Mouse (Mus musculus) layer of hippocampus, adult 2 months (tissue): ENCODE results near the gene Etl4. TPM values are rescaled to one million over a fixed set of nuclear protein-coding genes. Genes with fewer than 3 reads are reported as not detected.

Experiments used
- DNase-seq, 2 experiments: peaks; one replicate each; pipeline ENCODE4 v3.0.0; 2022; ENCODE audit warnings: low spot score in 2 of 2
- H3K27ac ChIP-seq: fragments of 200-600 bp; 2 replicates; pipeline ENCODE4 v1.8.1; 2022
- H3K4me3 ChIP-seq: fragments of 200-600 bp; 2 replicates; pipeline ENCODE4 v1.8.1; 2022; ENCODE audit warnings: mild to moderate bottlenecking
- CTCF ChIP-seq: fragments of 200-600 bp; conservative IDR thresholded peaks from 2 replicates; pipeline ENCODE4 v1.8.1; 2022; ENCODE audit warnings: antibody characterized with exemption, mild to moderate bottlenecking, moderate library complexity
- total RNA-seq, 2 experiments: library from RNA; stranded (reverse); gene quantifications; 2 replicates each; pipeline ENCODE4 v1.2.3; 2021

Etl4 gene
- total RNA-seq, 2 experiments from 2014 or later: 68.4 to 75.9 TPM

- no peak for TF ChIP-seq CTCF
- DNase-seq: no peak
- no peak overlapping the region for H3K4me3 ChIP-seq
- H3K27ac ChIP-seq: no peak overlapping the region
Measured at GRCm38 (mm10) chr2:20559083-20559482, 649.5 kb downstream of the Etl4 start.

GRCm38 (mm10) chr2:20559723-20560122 lies 650.1 kb downstream of the Etl4 start:
- Histone ChIP-seq H3K27ac (no peak overlapping the region), H3K4me3 (no peak overlapping the region)
- TF ChIP-seq CTCF: no peak
- DNase-seq: no peak

- no peak for DNase-seq
- TF ChIP-seq CTCF: no peak
- H3K27ac ChIP-seq: no peak overlapping the region
- no peak overlapping the region for H3K4me3 ChIP-seq
Measured at GRCm38 (mm10) chr2:20560581-20560980, 651.0 kb downstream of the Etl4 start.

GRCm38 (mm10) chr2:20563036-20563435 lies 653.5 kb downstream of the Etl4 start:
- no peak for DNase-seq
- no peak for TF ChIP-seq CTCF
- no peak overlapping the region for H3K4me3 ChIP-seq
- H3K27ac ChIP-seq: no peak overlapping the region

- TF ChIP-seq CTCF: no peak
- no peak for DNase-seq
- H3K4me3 ChIP-seq: no peak overlapping the region
- H3K27ac ChIP-seq: no peak overlapping the region
Measured at GRCm38 (mm10) chr2:20568456-20568855, 658.9 kb downstream of the Etl4 start.

- no peak for DNase-seq
- no peak overlapping the region for H3K27ac ChIP-seq
- no peak overlapping the region for H3K4me3 ChIP-seq
- TF ChIP-seq CTCF: no peak
Measured at GRCm38 (mm10) chr2:20571940-20572339, 662.4 kb downstream of the Etl4 start.

- TF ChIP-seq CTCF: no peak
- DNase-seq: no peak
- Histone ChIP-seq H3K27ac (no peak overlapping the region), H3K4me3 (no peak overlapping the region)
Measured at GRCm38 (mm10) chr2:20580331-20580730, 670.8 kb downstream of the Etl4 start.

GRCm38 (mm10) chr2:20583032-20583431 lies 673.5 kb downstream of the Etl4 start:
- no peak overlapping the region for H3K27ac ChIP-seq
- DNase-seq: no peak

GRCm38 (mm10) chr2:20583562-20584153 lies 674.1 kb downstream of the Etl4 start:
- no peak overlapping the region for H3K27ac ChIP-seq
- no peak for TF ChIP-seq CTCF
- no peak for DNase-seq
- no peak overlapping the region for H3K4me3 ChIP-seq

More at GRCm38 (mm10) chr2:20583032-20583431, 673.5 kb downstream of the Etl4 start:
- no peak for TF ChIP-seq CTCF
- no peak overlapping the region for H3K4me3 ChIP-seq

- Histone ChIP-seq H3K4me3 (no peak overlapping the region), H3K27ac (no peak overlapping the region)
- TF ChIP-seq CTCF: no peak
- no peak for DNase-seq
Measured at GRCm38 (mm10) chr2:20587913-20588312, 678.3 kb downstream of the Etl4 start.

- no peak for DNase-seq
- Histone ChIP-seq H3K4me3 (no peak overlapping the region), H3K27ac (no peak overlapping the region)
- TF ChIP-seq CTCF: no peak
Measured at GRCm38 (mm10) chr2:20588631-20589030, 679.1 kb downstream of the Etl4 start.

GRCm38 (mm10) chr2:20594129-20594528 lies 684.5 kb downstream of the Etl4 start:
- no peak for TF ChIP-seq CTCF
- no peak for DNase-seq
- Histone ChIP-seq H3K27ac (no peak overlapping the region), H3K4me3 (no peak overlapping the region)

- Histone ChIP-seq H3K27ac (no peak overlapping the region), H3K4me3 (no peak overlapping the region)
- no peak for TF ChIP-seq CTCF
- no peak for DNase-seq
Measured at GRCm38 (mm10) chr2:20595000-20595399, 685.4 kb downstream of the Etl4 start.

GRCm38 (mm10) chr2:20596558-20596957 lies 687.0 kb downstream of the Etl4 start:
- Histone ChIP-seq H3K27ac (no peak overlapping the region), H3K4me3 (no peak overlapping the region)
- no peak for DNase-seq
- no peak for TF ChIP-seq CTCF
